Mouse (Mus musculus): ENCODE results near the gene Ldhal6b. TPM values are rescaled to one million over a fixed set of nuclear protein-coding genes. Genes with fewer than 3 reads are reported as not detected.

Gene Ldhal6b
- polyA plus RNA-seq, 1 experiment from 2014 or later: not detected

GRCm38 (mm10) chr17:5406566-5406965 is 12.0 kb downstream of the Ldhal6b start:
- ATAC-seq (replicated peaks): no peak
- 35% methylated on average over 10 of the region's 10 CpGs for WGBS
- Histone ChIP-seq H3K9ac (no peak overlapping the region), H3K36me3 (replicated peaks) (no peaks in the 10 kb centered on the region), H3K4me3 (no peak overlapping the region), H3K4me2 (no peak overlapping the region), H3K9me3 (no peaks in the 10 kb centered on the region), H3K27me3 (replicated peaks) (peaks cover 13% of the 10 kb centered on the region), H3K27ac (no peak overlapping the region), H3K4me1 (peaks cover 8% of the 10 kb centered on the region)

GRCm38 (mm10) chr17:5403885-5404284 is 14.7 kb downstream of the Ldhal6b start:
- no peak overlapping the region for H3K4me3 ChIP-seq
- H3K4me2 ChIP-seq: no peak overlapping the region
- peaks cover 13% of the 10 kb centered on the region for H3K27me3 ChIP-seq (replicated peaks)
- no peaks in the 10 kb centered on the region for H3K9me3 ChIP-seq
- H3K4me1 ChIP-seq: peaks cover 8% of the 10 kb centered on the region
- 89% methylated on average over 6 of the region's 6 CpGs for WGBS
- no peaks in the 10 kb centered on the region for H3K36me3 ChIP-seq (replicated peaks)
- no peak overlapping the region for H3K9ac ChIP-seq
- H3K27ac ChIP-seq: no peak overlapping the region
- no peak for ATAC-seq (replicated peaks)

GRCm38 (mm10) chr17:5402624-5403023 is 15.9 kb downstream of the Ldhal6b start:
- WGBS: 24% methylated on average over 8 of the region's 8 CpGs
- peaks cover 18% of the 10 kb centered on the region for H3K27me3 ChIP-seq (replicated peaks)
- H3K4me1 ChIP-seq: peaks cover 8% of the 10 kb centered on the region
- H3K27ac ChIP-seq: no peak overlapping the region
- H3K4me3 ChIP-seq: no peak overlapping the region
- ATAC-seq (replicated peaks): peak; percentile 48
- H3K9me3 ChIP-seq: no peaks in the 10 kb centered on the region
- no peak overlapping the region for H3K9ac ChIP-seq
- peak overlapping the region; percentile 26; the same call in 1 of the 2 replicates for H3K4me2 ChIP-seq
- H3K36me3 ChIP-seq (replicated peaks): no peaks in the 10 kb centered on the region

GRCm38 (mm10) chr17:5402069-5402468 is 16.5 kb downstream of the Ldhal6b start:
- 3% methylated on average over 9 of the region's 9 CpGs for WGBS
- Histone ChIP-seq H3K9me3 (no peaks in the 10 kb centered on the region), H3K4me1 (peaks cover 11% of the 10 kb centered on the region), H3K9ac (no peak overlapping the region), H3K36me3 (replicated peaks) (no peaks in the 10 kb centered on the region), H3K4me2 (0 out of 2 replicates have a peak overlapping the region, but pooled peaks have one; percentile 21), H3K27ac (no peak overlapping the region), H3K4me3 (no peak overlapping the region), H3K27me3 (replicated peaks) (peaks cover 18% of the 10 kb centered on the region)
- 0 out of 2 replicates have a peak, but pooled peaks have one; percentile 28 for ATAC-seq (replicated peaks)

GRCm38 (mm10) chr17:5401288-5401687 is 17.3 kb downstream of the Ldhal6b start:
- H3K9me3 ChIP-seq: no peaks in the 10 kb centered on the region
- no peak overlapping the region for H3K4me3 ChIP-seq
- 90% methylated on average over 10 of the region's 10 CpGs for WGBS
- H3K36me3 ChIP-seq (replicated peaks): no peaks in the 10 kb centered on the region
- no peak overlapping the region for H3K27ac ChIP-seq
- no peak for ATAC-seq (replicated peaks)
- H3K4me2 ChIP-seq: no peak overlapping the region
- no peak overlapping the region for H3K9ac ChIP-seq
- H3K4me1 ChIP-seq: peaks cover 9% of the 10 kb centered on the region
- peaks cover 18% of the 10 kb centered on the region for H3K27me3 ChIP-seq (replicated peaks)

- no peaks in the 10 kb centered on the region for H3K9me3 ChIP-seq
- H3K36me3 ChIP-seq (replicated peaks): no peaks in the 10 kb centered on the region
- peaks cover 9% of the 10 kb centered on the region for H3K4me1 ChIP-seq
- peaks cover 18% of the 10 kb centered on the region for H3K27me3 ChIP-seq (replicated peaks)
- H3K27ac ChIP-seq: no peak overlapping the region
- ATAC-seq (replicated peaks): no peak
- WGBS: 85% methylated on average over 14 of the region's 14 CpGs
- H3K4me2 ChIP-seq: no peak overlapping the region
- H3K9ac ChIP-seq: no peak overlapping the region
- no peak overlapping the region for H3K4me3 ChIP-seq
These were observed 18.0 kb downstream of the Ldhal6b start for GRCm38 (mm10) chr17:5400435-5401090.

- WGBS: 31% methylated on average over 33 of the region's 33 CpGs
- H3K4me3 ChIP-seq: no peak overlapping the region
- H3K36me3 ChIP-seq (replicated peaks): no peaks in the 10 kb centered on the region
- H3K27ac ChIP-seq: no peak overlapping the region
- H3K9me3 ChIP-seq: no peaks in the 10 kb centered on the region
- 0 out of 2 replicates have a peak, but pooled peaks cover 5% of the 10 kb centered on the region for H3K27me3 ChIP-seq (replicated peaks)
- peaks cover 4% of the 10 kb centered on the region for H3K4me1 ChIP-seq
- ATAC-seq (replicated peaks): peak; percentile 86
- H3K9ac ChIP-seq: no peak overlapping the region
- 0 out of 2 replicates have a peak overlapping the region, but pooled peaks have one; percentile 7 for H3K4me2 ChIP-seq
These were observed 21.2 kb downstream of the Ldhal6b start for GRCm38 (mm10) chr17:5397148-5398007.

GRCm38 (mm10) chr17:5396213-5396612 is 22.4 kb downstream of the Ldhal6b start:
- no peaks in the 10 kb centered on the region for H3K9me3 ChIP-seq
- WGBS: 68% methylated on average over 5 of the region's 5 CpGs
- peaks cover 4% of the 10 kb centered on the region; the same call in 1 of the 2 replicates for H3K4me1 ChIP-seq
- no peak overlapping the region for H3K4me2 ChIP-seq
- H3K27ac ChIP-seq: no peak overlapping the region
- ATAC-seq (replicated peaks): no peak
- no peaks in the 10 kb centered on the region for H3K36me3 ChIP-seq (replicated peaks)
- no peak overlapping the region for H3K4me3 ChIP-seq
- 0 out of 2 replicates have a peak, but pooled peaks cover 5% of the 10 kb centered on the region for H3K27me3 ChIP-seq (replicated peaks)
- H3K9ac ChIP-seq: no peak overlapping the region

GRCm38 (mm10) chr17:5395454-5396205 is 22.9 kb downstream of the Ldhal6b start:
- Histone ChIP-seq H3K27me3 (replicated peaks) (0 out of 2 replicates have a peak, but pooled peaks cover 5% of the 10 kb centered on the region), H3K9ac (no peak overlapping the region), H3K36me3 (replicated peaks) (no peaks in the 10 kb centered on the region), H3K4me3 (no peak overlapping the region), H3K4me1 (peaks cover 6% of the 10 kb centered on the region), H3K4me2 (no peak overlapping the region), H3K27ac (no peak overlapping the region), H3K9me3 (no peaks in the 10 kb centered on the region)
- WGBS: 88% methylated on average over 16 of the region's 16 CpGs
- ATAC-seq (replicated peaks): no peak

- no peak for ATAC-seq (replicated peaks)
- no peak overlapping the region for H3K4me2 ChIP-seq
- no peaks in the 10 kb centered on the region for H3K9me3 ChIP-seq
- H3K27ac ChIP-seq: no peak overlapping the region
- H3K4me3 ChIP-seq: no peak overlapping the region
- peaks cover 4% of the 10 kb centered on the region for H3K4me1 ChIP-seq
- H3K9ac ChIP-seq: no peak overlapping the region
- no peaks in the 10 kb centered on the region for H3K36me3 ChIP-seq (replicated peaks)
- 58% methylated on average over 10 of the region's 10 CpGs for WGBS
- no peaks in the 10 kb centered on the region for H3K27me3 ChIP-seq (replicated peaks)
These were observed 27.9 kb downstream of the Ldhal6b start for GRCm38 (mm10) chr17:5390682-5391081.

GRCm38 (mm10) chr17:5388351-5388750 is 30.2 kb downstream of the Ldhal6b start:
- Histone ChIP-seq H3K9ac (no peak overlapping the region), H3K4me2 (no peak overlapping the region), H3K36me3 (replicated peaks) (no peaks in the 10 kb centered on the region), H3K4me1 (peaks cover 4% of the 10 kb centered on the region), H3K27ac (no peak overlapping the region), H3K9me3 (no peaks in the 10 kb centered on the region), H3K27me3 (replicated peaks) (no peaks in the 10 kb centered on the region), H3K4me3 (no peak overlapping the region)
- no peak for ATAC-seq (replicated peaks)
- WGBS: 74% methylated on average over 3 of the region's 3 CpGs
